Mouse (Mus musculus): ENCODE results near the gene Nhsl1.

DNA sequence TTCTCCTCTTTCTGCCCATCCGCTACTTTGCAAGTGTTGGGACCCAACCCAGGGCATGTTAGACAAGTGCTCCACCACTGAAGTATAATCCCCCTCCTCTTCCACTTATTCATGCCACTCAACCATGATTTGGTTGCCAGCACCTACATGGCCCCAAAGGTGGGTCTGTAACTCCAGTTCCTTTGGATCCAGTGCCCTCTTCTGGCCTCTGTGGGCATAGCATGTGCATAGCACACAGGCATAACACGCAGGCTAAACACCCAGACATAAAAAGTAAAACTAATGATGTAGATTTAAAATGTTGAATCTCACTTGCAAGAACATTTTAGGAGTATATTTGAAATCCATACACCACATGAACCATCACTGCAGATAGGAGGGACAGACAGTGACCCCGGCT, 110.7 kb downstream of the Nhsl1 start:
- TF ChIP-seq CTCF (IDR thresholded peaks at IDR 0.05; ENCODE audit: control insufficient read depth, insufficient read depth, insufficient replicate concordance, low read depth, low read length) (peak; percentile 39; the same call in 1 of the 2 replicates), POLR2A (IDR thresholded peaks at IDR 0.05; ENCODE audit: control insufficient read depth, low read depth, low read length) (no peak)

Data from testis, adult 2 months (tissue).